Mouse (Mus musculus): Measurements from ENCODE around the gene Usp46.

- TF ChIP-seq CTCF (IDR thresholded peaks at IDR 0.05; ENCODE audit: low read depth, low read length) (no peak), POLR2A (IDR thresholded peaks at IDR 0.05; ENCODE audit: borderline replicate concordance, low read depth, low read length) (no peak)
Observed at GRCm38 (mm10) chr5:73970024-73970628, 98.1 kb downstream of the Usp46 start.
